Mouse (Mus musculus) fibroblast of lung, adult 2 months (primary cell): ENCODE measurements around the gene Mrps25.

ENCODE experiments used
- DNase-seq: peaks from one replicate; pipeline ENCODE4 v3.0.0-alpha.2; 2011; ENCODE audit warnings: low read depth

The Mrps25 gene

GRCm38 (mm10) chr6:92126861-92127468, 56.9 kb downstream of the Mrps25 start:
- no peak for DNase-seq

GRCm38 (mm10) chr6:92124547-92124946, 59.3 kb downstream of the Mrps25 start:
- DNase-seq: no peak
